In the genomic region with DNA sequence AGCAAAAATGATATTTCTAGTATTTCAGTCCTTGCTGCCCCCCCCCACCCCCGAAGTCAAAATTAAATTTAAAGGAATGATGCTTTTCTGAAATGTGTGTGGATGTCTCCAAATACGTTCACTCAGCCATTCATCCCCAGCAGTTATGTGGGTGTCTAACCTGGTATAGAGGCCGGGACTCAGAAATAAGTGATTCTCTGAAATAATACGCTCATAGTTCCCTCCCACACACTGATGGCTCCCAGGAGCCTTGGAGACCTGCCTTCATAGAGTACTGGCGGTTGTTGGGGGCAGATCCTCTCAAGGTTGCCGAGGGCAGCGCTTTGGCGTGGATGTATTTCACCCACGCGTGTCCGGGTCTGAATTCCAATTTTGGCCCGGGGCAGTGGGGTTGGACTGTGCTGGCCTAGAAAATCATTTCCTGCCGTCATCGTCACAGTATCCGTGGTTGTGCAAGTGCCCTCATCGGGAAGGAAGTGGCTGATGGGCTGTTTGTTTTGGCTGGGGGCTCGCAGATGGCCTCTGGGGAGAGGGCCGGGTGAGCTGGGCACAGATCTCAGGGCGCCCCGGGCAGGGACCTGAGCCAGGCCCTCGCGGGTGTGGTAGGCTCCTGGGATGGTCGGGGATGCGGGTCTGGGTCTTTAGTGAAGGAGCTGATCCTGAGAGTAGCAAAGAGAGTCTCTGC, we compare ENCODE assay signal across 9 mouse cellular contexts. TPM values are rescaled to one million over a fixed set of nuclear protein-coding genes. Genes with fewer than 3 reads are reported as not detected.
DNase-seq lines count a peak whose midpoint lies in the region; ATAC-seq and TF ChIP-seq lines count a peak whose summit lies in the region.
"Had no signal": no experiment of that assay in that cellular context is flagged by ENCODE, and none has a peak within 500 bp of the region (broad histone marks: within the 10 kb centered on the region; RNA-seq: fewer than 3 reads in every experiment).

No protein-coding gene starts in this region.

- no peaks in the 10 kb centered on the region for H3K36me3 ChIP-seq in heart, embryonic 16.5 days (ENCODE audit: control insufficient read depth, insufficient read depth)
- H3K36me3 ChIP-seq in limb, embryonic 15.5 days = no peaks in the 10 kb centered on the region; the same call in 1 of the 2 replicates
- H3K36me3 ChIP-seq in intestine, postnatal 0 days (ENCODE audit: control insufficient read depth, insufficient read depth) = no peaks in the 10 kb centered on the region

- peaks cover 15% of the 10 kb centered on the region for H3K4me1 ChIP-seq in brown adipose tissue, adult 24 weeks (ENCODE audit: control insufficient read depth, insufficient read depth, insufficient read length, low read length)
- H3K4me1 ChIP-seq in heart, embryonic 16.5 days (ENCODE audit: control insufficient read depth, insufficient read depth, low read length) = peaks cover 34% of the 10 kb centered on the region
- H3K4me1 ChIP-seq in limb, embryonic 15.5 days = peaks cover 58% of the 10 kb centered on the region
- no peaks in the 10 kb centered on the region; the same call in 1 of the 2 replicates for H3K4me1 ChIP-seq in intestine, postnatal 0 days (replicated peaks; ENCODE audit: control insufficient read depth, insufficient read depth, low read length)

- peak; percentile 65 for DNase-seq in layer of hippocampus, adult 9-11 months
- no peak for DNase-seq in layer of hippocampus, adult 2 months (ENCODE audit: low spot score in 2 of 2)
- DNase-seq in layer of hippocampus, postnatal 25 days (ENCODE audit: extremely low spot score in 1 of 2, low spot score in 1 of 2) = no peak
- no peak for DNase-seq in cerebellum, adult 11 months

- no peak overlapping the region for H3K9ac ChIP-seq in heart, embryonic 16.5 days (ENCODE audit: low read length)
- H3K9ac ChIP-seq in limb, embryonic 15.5 days = no peak overlapping the region
- H3K9ac ChIP-seq in intestine, postnatal 0 days (ENCODE audit: low read depth, low read length) = no peak overlapping the region

- H3K4me3 ChIP-seq in layer of hippocampus, adult 2 months = no peak overlapping the region
- peak overlapping the region; percentile 43 for H3K4me3 ChIP-seq in brown adipose tissue, adult 24 weeks (ENCODE audit: insufficient read depth, low read depth, low read length)
- H3K4me3 ChIP-seq in heart, embryonic 16.5 days (ENCODE audit: low read length) = no peak overlapping the region
- no peak overlapping the region for H3K4me3 ChIP-seq in limb, embryonic 15.5 days
- H3K4me3 ChIP-seq in intestine, postnatal 0 days (ENCODE audit: low read depth, low read length) = no peak overlapping the region

- no peak for TF ChIP-seq CTCF in layer of hippocampus, adult 2 months (conservative IDR thresholded peaks at IDR 0.05)
- TF ChIP-seq CTCF in intestine, postnatal 0 days (IDR thresholded peaks at IDR 0.05; ENCODE audit: low read depth) = no peak

- ATAC-seq in heart, embryonic 16.5 days (replicated peaks; ENCODE audit: extremely low read depth, insufficient read depth, low FRiP score) = no peak
- no peak for ATAC-seq in limb, embryonic 15.5 days (ENCODE audit: insufficient number of reproducible peaks, low FRiP score, low TSS enrichment, low read depth)
- no peak for ATAC-seq in intestine, postnatal 0 days

- no peaks in the 10 kb centered on the region for H3K27me3 ChIP-seq in heart, embryonic 16.5 days (ENCODE audit: control insufficient read depth, insufficient read depth, low read length)
- no peaks in the 10 kb centered on the region for H3K27me3 ChIP-seq in limb, embryonic 15.5 days
- no peaks in the 10 kb centered on the region for H3K27me3 ChIP-seq in intestine, postnatal 0 days (replicated peaks; ENCODE audit: control insufficient read depth, insufficient read depth, low read length)

- H3K4me2 ChIP-seq in heart, embryonic 16.5 days (ENCODE audit: low read depth, low read length) = peak overlapping the region; percentile 26; the same call in 1 of the 2 replicates
- peak overlapping the region; percentile 20; the same call in 1 of the 2 replicates for H3K4me2 ChIP-seq in limb, embryonic 15.5 days
- H3K4me2 ChIP-seq in intestine, postnatal 0 days (replicated peaks; ENCODE audit: low read depth) = no peak overlapping the region

- no peak overlapping the region for H3K27ac ChIP-seq in layer of hippocampus, adult 2 months
- no peak overlapping the region; the same call in 1 of the 2 replicates for H3K27ac ChIP-seq in brown adipose tissue, adult 24 weeks (replicated peaks; ENCODE audit: low read depth, low read length)
- H3K27ac ChIP-seq in heart, embryonic 16.5 days (ENCODE audit: low read length) = 0 out of 2 replicates have a peak overlapping the region, but pooled peaks have one; percentile 26
- peak overlapping the region; percentile 73 for H3K27ac ChIP-seq in limb, embryonic 15.5 days
- H3K27ac ChIP-seq in intestine, postnatal 0 days (ENCODE audit: low read depth, low read length) = no peak overlapping the region

- H3K9me3 ChIP-seq in heart, embryonic 16.5 days (replicated peaks; ENCODE audit: control insufficient read depth, low read length) = no peaks in the 10 kb centered on the region
- H3K9me3 ChIP-seq in limb, embryonic 15.5 days = no peaks in the 10 kb centered on the region
- no peaks in the 10 kb centered on the region for H3K9me3 ChIP-seq in intestine, postnatal 0 days (ENCODE audit: control insufficient read depth)

- 50% methylated on average over 24 of the region's 24 CpGs for WGBS in heart, embryonic 16.5 days
- 50% methylated on average over 24 of the region's 24 CpGs for WGBS in limb, embryonic 15.5 days
- 74% methylated on average over 24 of the region's 24 CpGs for WGBS in intestine, postnatal 0 days

RNA-seq across cellular contexts. Expression of gene Mrc2, which starts 19.0 kb away (rescaled TPM):
- 1 to 10 TPM; 4.1 to 5.7 TPM for total RNA-seq in layer of hippocampus, adult 2 months (2021)
- 2.6 and 3.7 TPM in 2 replicates for polyA plus RNA-seq in brown adipose tissue, adult 24 weeks (2012; ENCODE audit: insufficient read depth, insufficient read length, missing spikeins)
- polyA plus RNA-seq in heart, embryonic 16.5 days (2015; fragmentation: Nextera tagmentation; extraction: Ambion mirVana) = 6.4 and 9.9 TPM in 2 replicates
- 31.0 and 33.6 TPM in 2 replicates for polyA plus RNA-seq in limb, embryonic 15.5 days (2015; fragmentation: Nextera tagmentation; extraction: Ambion mirVana)
- polyA plus RNA-seq in intestine, postnatal 0 days (2015; fragmentation: Nextera tagmentation; extraction: Ambion mirVana) = 1.7 TPM in 2 replicates
- total RNA-seq in layer of hippocampus, postnatal 25 days (2021) = 1 to 10 TPM; 3.7 to 5.0 TPM
- total RNA-seq: MEL had no signal

Comparison
In these comparisons a context has a peak if more than half of its experiments do, and no peak if none do; other contexts are left out.
1. H3K27ac ChIP-seq: peak in heart, embryonic 16.5 days (single experiment) and limb, embryonic 15.5 days (single experiment); none in layer of hippocampus, adult 2 months (single experiment), brown adipose tissue, adult 24 weeks (single experiment) and intestine, postnatal 0 days (single experiment).